Mouse (Mus musculus) gastrocnemius, adult 2 months (tissue): ENCODE data around the gene Phf21b. TPM values are rescaled to one million over a fixed set of nuclear protein-coding genes. Genes with fewer than 3 reads are reported as not detected.
A peak's percentile ranks its signal among the peaks of the same experiment; 100 is the strongest.
"Not testable (repeated sequence)": the region's sequence is repeated elsewhere in the genome, so short reads cannot be mapped to it uniquely, and the experiment has no call there.

Experiments used
- DNase-seq: peaks from one replicate; pipeline ENCODE4 v3.0.0; 2022
- H3K27ac ChIP-seq: fragments of 200-600 bp; 2 replicates; pipeline ENCODE4 v1.8.1; 2022; ENCODE audit warnings: mild to moderate bottlenecking
- H3K4me3 ChIP-seq: fragments of 200-600 bp; 2 replicates; pipeline ENCODE4 v1.8.1; 2022; ENCODE audit warnings: mild to moderate bottlenecking, moderate library complexity
- CTCF ChIP-seq: fragments of 200-600 bp; IDR thresholded peaks from 2 replicates; pipeline ENCODE4 v1.8.1; 2022; ENCODE audit warnings: antibody characterized with exemption, mild to moderate bottlenecking, moderate library complexity
- intact Hi-C: fragments of 180-260 bp; cut with DNase I; formaldehyde crosslinking; loops from one replicate; pipeline ENCODE4 v1.15.1; 2025
- total RNA-seq, 2 experiments: library from RNA; stranded (reverse); gene quantifications; 2 replicates each; pipeline ENCODE4 v1.2.3; 2021

Gene Phf21b
- total RNA-seq, 2 experiments from 2014 or later = 0.39 to 0.41 TPM

- Histone ChIP-seq H3K4me3 (no peak overlapping the region), H3K27ac (no peak overlapping the region)
- peak; percentile 48 for TF ChIP-seq CTCF
- DNase-seq = no peak
- intact Hi-C loops = no loop called here
Measured at GRCm38 (mm10) chr15:84800132-84800531, 55.7 kb downstream of the Phf21b start.

GRCm38 (mm10) chr15:84793649-84794048, 62.2 kb downstream of the Phf21b start:
- no peak for TF ChIP-seq CTCF
- Histone ChIP-seq H3K4me3 (no peak overlapping the region), H3K27ac (no peak overlapping the region)
- intact Hi-C loops = no loop called here
- no peak for DNase-seq

GRCm38 (mm10) chr15:84787161-84787560, 68.7 kb downstream of the Phf21b start:
- TF ChIP-seq CTCF = no peak
- no peak for DNase-seq
- intact Hi-C loops = no loop called here

GRCm38 (mm10) chr15:84784812-84785211, 71.0 kb downstream of the Phf21b start:
- TF ChIP-seq CTCF = no peak
- intact Hi-C loops = no loop called here
- H3K4me3 ChIP-seq = no peak overlapping the region
- H3K27ac ChIP-seq = no peak overlapping the region
- DNase-seq = no peak

More at GRCm38 (mm10) chr15:84787161-84787560, 68.7 kb downstream of the Phf21b start:
- Histone ChIP-seq H3K4me3 (no peak overlapping the region), H3K27ac (no peak overlapping the region)

GRCm38 (mm10) chr15:84778587-84778986, 77.3 kb downstream of the Phf21b start:
- no peak for DNase-seq
- no peak overlapping the region for H3K4me3 ChIP-seq
- TF ChIP-seq CTCF = no peak
- H3K27ac ChIP-seq = no peak overlapping the region
- intact Hi-C loops = no loop called here

GRCm38 (mm10) chr15:84775421-84776174, 80.3 kb downstream of the Phf21b start:
- Histone ChIP-seq H3K4me3 (no peak overlapping the region), H3K27ac (no peak overlapping the region)
- DNase-seq = no peak
- TF ChIP-seq CTCF = no peak
- intact Hi-C loops = no loop called here

- H3K27ac ChIP-seq = no peak overlapping the region
- H3K4me3 ChIP-seq = no peak overlapping the region
- no peak for DNase-seq
- intact Hi-C loops = no loop called here
- TF ChIP-seq CTCF = peak; percentile 35
Measured at GRCm38 (mm10) chr15:84772191-84773111, 83.4 kb downstream of the Phf21b start.

- no peak for DNase-seq
- TF ChIP-seq CTCF = no peak
- H3K27ac ChIP-seq = no peak overlapping the region
- intact Hi-C loops = no loop called here
- H3K4me3 ChIP-seq = no peak overlapping the region
Measured at GRCm38 (mm10) chr15:84769641-84770341, 86.1 kb downstream of the Phf21b start.

GRCm38 (mm10) chr15:84768531-84768930, 87.3 kb downstream of the Phf21b start:
- DNase-seq, H3K4me3 ChIP-seq, H3K27ac ChIP-seq, intact Hi-C loops: not testable (repeated sequence)

GRCm38 (mm10) chr15:84766621-84767020, 89.2 kb downstream of the Phf21b start:
- TF ChIP-seq CTCF = no peak
- DNase-seq = no peak
- H3K27ac ChIP-seq = no peak overlapping the region
- intact Hi-C loops = no loop called here
- no peak overlapping the region for H3K4me3 ChIP-seq

GRCm38 (mm10) chr15:84763423-84763812, 92.4 kb downstream of the Phf21b start:
- no peak for DNase-seq
- intact Hi-C loops = no loop called here
- Histone ChIP-seq H3K4me3 (no peak overlapping the region), H3K27ac (no peak overlapping the region)
- no peak for TF ChIP-seq CTCF

GRCm38 (mm10) chr15:84762712-84763422, 93.0 kb downstream of the Phf21b start:
- TF ChIP-seq CTCF = no peak
- Histone ChIP-seq H3K4me3 (no peak overlapping the region), H3K27ac (no peak overlapping the region)
- DNase-seq = no peak
- intact Hi-C loops = no loop called here
